Mouse (Mus musculus) layer of hippocampus, postnatal 14 days (tissue): ENCODE data around the gene Sele. TPM values are rescaled to one million over a fixed set of nuclear protein-coding genes. Genes with fewer than 3 reads are reported as not detected.

Experiments
- DNase-seq, 2 experiments: peaks; one replicate each; pipeline ENCODE4 v3.0.0; 2021 to 2022; ENCODE audit warnings: low spot score in 2 of 2, mixed read lengths in 1 of 2
- total RNA-seq, 2 experiments: library from RNA; stranded (reverse); gene quantifications; 2 replicates each; pipeline ENCODE4 v1.2.3; 2021

The Sele gene
- total RNA-seq, 2 experiments from 2014 or later, result 0.12 TPM; not detected in 1

- DNase-seq, result no peak
Measured at GRCm38 (mm10) chr1:164071111-164071510, 23.1 kb downstream of the Sele start.

GRCm38 (mm10) chr1:164072001-164072400 lies 24.0 kb downstream of the Sele start:
- no peak for DNase-seq

GRCm38 (mm10) chr1:164073091-164073490 lies 25.1 kb downstream of the Sele start:
- DNase-seq, result no peak

- no peak for DNase-seq
Measured at GRCm38 (mm10) chr1:164073803-164074202, 25.8 kb downstream of the Sele start.

GRCm38 (mm10) chr1:164074606-164075140 lies 26.6 kb downstream of the Sele start:
- DNase-seq, result no peak

- DNase-seq, result no peak
Measured at GRCm38 (mm10) chr1:164075416-164075815, 27.4 kb downstream of the Sele start.

GRCm38 (mm10) chr1:164076441-164076840 lies 28.4 kb downstream of the Sele start:
- no peak for DNase-seq

- no peak for DNase-seq
Measured at GRCm38 (mm10) chr1:164077031-164077430, 29.0 kb downstream of the Sele start.

GRCm38 (mm10) chr1:164078323-164078741 lies 30.3 kb downstream of the Sele start:
- no peak for DNase-seq

GRCm38 (mm10) chr1:164079091-164079490 lies 31.1 kb downstream of the Sele start:
- DNase-seq, result no peak

GRCm38 (mm10) chr1:164083046-164083445 lies 35.0 kb downstream of the Sele start:
- DNase-seq, result no peak

- no peak for DNase-seq
Measured at GRCm38 (mm10) chr1:164086797-164087196, 38.8 kb downstream of the Sele start.

- DNase-seq, result no peak
Measured at GRCm38 (mm10) chr1:164087872-164088271, 39.8 kb downstream of the Sele start.

- DNase-seq, result no peak
Measured at GRCm38 (mm10) chr1:164096780-164097179, 48.7 kb downstream of the Sele start.

GRCm38 (mm10) chr1:164097911-164098310 lies 49.9 kb downstream of the Sele start:
- DNase-seq, result no peak

GRCm38 (mm10) chr1:164098372-164098771 lies 50.3 kb downstream of the Sele start:
- DNase-seq, result peak in 1 of 2 experiments; percentile 8

Other genes starting within 250 kb of the Sele start
- 10 to 100 TPM; 19.6 to 24.0 TPM for gene Scyl3, start 119.1 kb upstream of the Sele start, total RNA-seq
- 1 to 10 TPM in 1 of 2 experiments, under 1 TPM in 1; 0.85 to 1.4 TPM for gene BC055324, start 53.4 kb upstream of the Sele start, total RNA-seq
- 1 to 10 TPM; 4.1 to 6.9 TPM for gene Mettl18, start 53.3 kb upstream of the Sele start, total RNA-seq
- gene Sell, start 13.7 kb downstream of the Sele start, total RNA-seq, result not detected
- not detected for gene Selp, start 67.0 kb downstream of the Sele start, total RNA-seq
- 1 to 10 TPM in 1 of 2 experiments, under 1 TPM in 1; 0.55 to 4.6 TPM for gene F5, start 103.6 kb downstream of the Sele start, total RNA-seq
- gene Slc19a2, start 200.8 kb downstream of the Sele start, total RNA-seq, result 10 to 100 TPM in 1 of 2 experiments, 1 to 10 TPM in 1; 9.8 to 10.8 TPM
- gene Ccdc181, start 227.4 kb downstream of the Sele start, total RNA-seq, result 10 to 100 TPM; 18.7 to 19.8 TPM